Mouse (Mus musculus): ENCODE measurements around the gene Spag7. TPM values are rescaled to one million over a fixed set of nuclear protein-coding genes. Genes with fewer than 3 reads are reported as not detected.

Gene Spag7
- polyA plus RNA-seq, 1 experiment from 2014 or later: 176 TPM

- H3K36me3 ChIP-seq (ENCODE audit: inconsistent target): peaks cover 21% of the 10 kb centered on the region
- H3K79me2 ChIP-seq (ENCODE audit: inconsistent target): peaks cover 4% of the 10 kb centered on the region; the same call in 1 of the 2 replicates
- H3K4me3 ChIP-seq (ENCODE audit: inconsistent target): no peak overlapping the region
- WGBS (ENCODE audit: missing documents): 87% methylated on average over 16 of the region's 16 CpGs
- peak overlapping the region; percentile 27 for H3K27ac ChIP-seq
Observed at GRCm38 (mm10) chr11:70671333-70672047, 2.3 kb upstream of the Spag7 start.

- WGBS (ENCODE audit: missing documents): 85% methylated on average over 6 of the region's 14 CpGs
- Histone ChIP-seq H3K79me2 (ENCODE audit: inconsistent target) (peaks cover 14% of the 10 kb centered on the region), H3K27ac (peak overlapping the region; percentile 94; the same call in 1 of the 2 replicates), H3K4me3 (ENCODE audit: inconsistent target) (no peak overlapping the region), H3K36me3 (ENCODE audit: inconsistent target) (peaks cover 11% of the 10 kb centered on the region; the same call in 1 of the 2 replicates)
Observed at GRCm38 (mm10) chr11:70670483-70670882, 1.3 kb upstream of the Spag7 start.

GRCm38 (mm10) chr11:70669582-70670345 lies 548 bp upstream of the Spag7 start:
- Histone ChIP-seq H3K4me3 (ENCODE audit: inconsistent target) (peak overlapping the region; percentile 62), H3K79me2 (ENCODE audit: inconsistent target) (peaks cover 21% of the 10 kb centered on the region), H3K27ac (peak overlapping the region; percentile 94), H3K36me3 (ENCODE audit: inconsistent target) (peaks cover 14% of the 10 kb centered on the region; the same call in 1 of the 2 replicates)
- 3% methylated on average over 31 of the region's 31 CpGs for WGBS (ENCODE audit: missing documents)

- WGBS (ENCODE audit: missing documents): 5% methylated on average over 15 of the region's 15 CpGs
- Histone ChIP-seq H3K27ac (peak overlapping the region; percentile 94), H3K4me3 (ENCODE audit: inconsistent target) (peak overlapping the region; percentile 62), H3K79me2 (ENCODE audit: inconsistent target) (peaks cover 22% of the 10 kb centered on the region), H3K36me3 (ENCODE audit: inconsistent target) (peaks cover 17% of the 10 kb centered on the region; the same call in 1 of the 2 replicates)
Observed at GRCm38 (mm10) chr11:70668335-70668770, 863 bp downstream of the Spag7 start.

GRCm38 (mm10) chr11:70667271-70668150 lies 1.7 kb downstream of the Spag7 start:
- H3K36me3 ChIP-seq (ENCODE audit: inconsistent target): peaks cover 23% of the 10 kb centered on the region; the same call in 1 of the 2 replicates
- peak overlapping the region; percentile 94 for H3K27ac ChIP-seq
- H3K4me3 ChIP-seq (ENCODE audit: inconsistent target): peak overlapping the region; percentile 62
- WGBS (ENCODE audit: missing documents): 49% methylated on average over 14 of the region's 14 CpGs
- peaks cover 22% of the 10 kb centered on the region for H3K79me2 ChIP-seq (ENCODE audit: inconsistent target)

GRCm38 (mm10) chr11:70666687-70667086 lies 2.5 kb downstream of the Spag7 start:
- Histone ChIP-seq H3K79me2 (ENCODE audit: inconsistent target) (peaks cover 22% of the 10 kb centered on the region), H3K4me3 (ENCODE audit: inconsistent target) (no peak overlapping the region), H3K36me3 (ENCODE audit: inconsistent target) (peaks cover 23% of the 10 kb centered on the region; the same call in 1 of the 2 replicates), H3K27ac (peak overlapping the region; percentile 94)
- WGBS (ENCODE audit: missing documents): 92% methylated on average over 7 of the region's 8 CpGs

- Histone ChIP-seq H3K4me3 (ENCODE audit: inconsistent target) (no peak overlapping the region), H3K27ac (no peak overlapping the region), H3K36me3 (ENCODE audit: inconsistent target) (peaks cover 23% of the 10 kb centered on the region; the same call in 1 of the 2 replicates), H3K79me2 (ENCODE audit: inconsistent target) (peaks cover 22% of the 10 kb centered on the region)
- WGBS (ENCODE audit: missing documents): 92% methylated on average over 9 of the region's 9 CpGs
Observed at GRCm38 (mm10) chr11:70664741-70665140, 4.5 kb downstream of the Spag7 start.

- Histone ChIP-seq H3K27ac (no peak overlapping the region), H3K36me3 (ENCODE audit: inconsistent target) (peaks cover 23% of the 10 kb centered on the region; the same call in 1 of the 2 replicates), H3K4me3 (ENCODE audit: inconsistent target) (no peak overlapping the region), H3K79me2 (ENCODE audit: inconsistent target) (peaks cover 22% of the 10 kb centered on the region)
- WGBS (ENCODE audit: missing documents): 98% methylated on average over 6 of the region's 6 CpGs
Observed at GRCm38 (mm10) chr11:70663957-70664356, 5.3 kb downstream of the Spag7 start.

- Histone ChIP-seq H3K27ac (no peak overlapping the region), H3K4me3 (ENCODE audit: inconsistent target) (no peak overlapping the region), H3K79me2 (ENCODE audit: inconsistent target) (peaks cover 22% of the 10 kb centered on the region), H3K36me3 (ENCODE audit: inconsistent target) (peaks cover 23% of the 10 kb centered on the region; the same call in 1 of the 2 replicates)
- 96% methylated on average over 4 of the region's 8 CpGs for WGBS (ENCODE audit: missing documents)
Observed at GRCm38 (mm10) chr11:70663101-70663500, 6.1 kb downstream of the Spag7 start.

GRCm38 (mm10) chr11:70660571-70660970 lies 8.6 kb downstream of the Spag7 start:
- Histone ChIP-seq H3K79me2 (ENCODE audit: inconsistent target) (peaks cover 9% of the 10 kb centered on the region; the same call in 1 of the 2 replicates), H3K36me3 (ENCODE audit: inconsistent target) (peaks cover 23% of the 10 kb centered on the region; the same call in 1 of the 2 replicates), H3K27ac (no peak overlapping the region), H3K4me3 (ENCODE audit: inconsistent target) (no peak overlapping the region)
- 93% methylated on average over 8 of the region's 8 CpGs for WGBS (ENCODE audit: missing documents)

- peaks cover 8% of the 10 kb centered on the region; the same call in 1 of the 2 replicates for H3K36me3 ChIP-seq (ENCODE audit: inconsistent target)
- H3K79me2 ChIP-seq (ENCODE audit: inconsistent target): peaks cover 3% of the 10 kb centered on the region; the same call in 1 of the 2 replicates
- H3K27ac ChIP-seq: no peak overlapping the region
- no peak overlapping the region for H3K4me3 ChIP-seq (ENCODE audit: inconsistent target)
- WGBS (ENCODE audit: missing documents): 96% methylated on average over 8 of the region's 8 CpGs
Observed at GRCm38 (mm10) chr11:70658942-70659341, 10.3 kb downstream of the Spag7 start.

GRCm38 (mm10) chr11:70658521-70658920 lies 10.7 kb downstream of the Spag7 start:
- Histone ChIP-seq H3K36me3 (ENCODE audit: inconsistent target) (peaks cover 6% of the 10 kb centered on the region; the same call in 1 of the 2 replicates), H3K4me3 (ENCODE audit: inconsistent target) (no peak overlapping the region), H3K27ac (no peak overlapping the region), H3K79me2 (ENCODE audit: inconsistent target) (peaks cover 7% of the 10 kb centered on the region)
- WGBS (ENCODE audit: missing documents): 86% methylated on average over 5 of the region's 5 CpGs

- Histone ChIP-seq H3K79me2 (ENCODE audit: inconsistent target) (peaks cover 12% of the 10 kb centered on the region), H3K27ac (no peak overlapping the region), H3K4me3 (ENCODE audit: inconsistent target) (no peak overlapping the region), H3K36me3 (ENCODE audit: inconsistent target) (peaks cover 2% of the 10 kb centered on the region; the same call in 1 of the 2 replicates)
- 93% methylated on average over 9 of the region's 9 CpGs for WGBS (ENCODE audit: missing documents)
Observed at GRCm38 (mm10) chr11:70657991-70658390, 11.2 kb downstream of the Spag7 start.

- H3K79me2 ChIP-seq (ENCODE audit: inconsistent target): peaks cover 16% of the 10 kb centered on the region
- H3K4me3 ChIP-seq (ENCODE audit: inconsistent target): no peak overlapping the region
- 76% methylated on average over 6 of the region's 6 CpGs for WGBS (ENCODE audit: missing documents)
- no peak overlapping the region for H3K27ac ChIP-seq
- peaks cover 3% of the 10 kb centered on the region; the same call in 1 of the 2 replicates for H3K36me3 ChIP-seq (ENCODE audit: inconsistent target)
Observed at GRCm38 (mm10) chr11:70657573-70657972, 11.6 kb downstream of the Spag7 start.

Data from macrophage (primary cell).